ENCODE assay signal across 12 mouse cellular contexts in genomic region chr6:121066761-121067160, GRCm38 (mm10).
A peak's percentile ranks its signal among the peaks of the same experiment; 100 is the strongest.
DNase-seq lines count a peak whose midpoint lies in the region; ATAC-seq and TF ChIP-seq lines count a peak whose summit lies in the region.
"Had no signal": no experiment of that assay in that cellular context is flagged by ENCODE, and none has a peak within 500 bp of the region (broad histone marks: within the 10 kb centered on the region; RNA-seq: fewer than 3 reads in every experiment).

No protein-coding gene starts in this region.

- no peaks in the 10 kb centered on the region for H3K27me3 ChIP-seq in heart, embryonic 10.5 days (ENCODE audit: insufficient read depth, poor library complexity, severe bottlenecking)
- no peaks in the 10 kb centered on the region for H3K27me3 ChIP-seq in midbrain, embryonic 16.5 days (ENCODE audit: control insufficient read depth, insufficient read depth, low read depth, low read length)
- H3K27me3 ChIP-seq in midbrain, embryonic 14.5 days (ENCODE audit: control insufficient read depth, insufficient read depth, low read length), result no peaks in the 10 kb centered on the region
- no peaks in the 10 kb centered on the region for H3K27me3 ChIP-seq in stomach, postnatal 0 days (ENCODE audit: control insufficient read depth, insufficient read depth, low read length)
- H3K27me3 ChIP-seq: embryonic facial prominence, embryonic 13.5 days; liver, embryonic 15.5 days had no signal

- H3K27ac ChIP-seq in heart, embryonic 10.5 days, result peak overlapping the region; percentile 87
- H3K27ac ChIP-seq in midbrain, embryonic 16.5 days (ENCODE audit: low read length), result peak overlapping the region; percentile 99
- no peak overlapping the region for H3K27ac ChIP-seq in midbrain, embryonic 14.5 days (replicated peaks; ENCODE audit: low read depth, low read length)
- H3K27ac ChIP-seq in stomach, postnatal 0 days (replicated peaks), result peak overlapping the region; percentile 65; the same call in 1 of the 2 replicates
- H3K27ac ChIP-seq: embryonic facial prominence, embryonic 13.5 days; liver, embryonic 15.5 days had no signal

- no peak for DNase-seq in heart, embryonic 10.5 days (ENCODE audit: low spot score)
- no peak for DNase-seq in heart, adult 8-10 months (ENCODE audit: low spot score)
- no peak for DNase-seq in midbrain, embryonic 14.5 days
- DNase-seq in brain, adult 2 months (ENCODE audit: low read depth, low spot score), result peak; percentile 83
- DNase-seq in stomach, postnatal 0 days (ENCODE audit: low spot score), result no peak
- no peak for DNase-seq in layer of hippocampus, postnatal 25 days (ENCODE audit: extremely low spot score in 1 of 2, low spot score in 1 of 2)
- DNase-seq in layer of hippocampus, postnatal 14 days (ENCODE audit: low spot score in 2 of 2), result no peak
- DNase-seq: layer of hippocampus, postnatal 36 days; thymus, postnatal 25 days had no signal

- H3K4me2 ChIP-seq in midbrain, embryonic 16.5 days (ENCODE audit: low read length), result no peak overlapping the region
- no peak overlapping the region for H3K4me2 ChIP-seq in midbrain, embryonic 14.5 days (ENCODE audit: low read length)
- H3K4me2 ChIP-seq in stomach, postnatal 0 days (replicated peaks; ENCODE audit: low read depth), result no peak overlapping the region
- H3K4me2 ChIP-seq: embryonic facial prominence, embryonic 13.5 days; liver, embryonic 15.5 days had no signal

- no peak for ATAC-seq in midbrain, embryonic 16.5 days
- no peak for ATAC-seq in midbrain, embryonic 14.5 days (ENCODE audit: low FRiP score, low TSS enrichment)
- ATAC-seq in stomach, postnatal 0 days (ENCODE audit: low FRiP score, low TSS enrichment), result no peak

- TF ChIP-seq CTCF in stomach, postnatal 0 days (IDR thresholded peaks at IDR 0.05; ENCODE audit: low read depth), result no peak

- H3K4me1 ChIP-seq in heart, embryonic 10.5 days, result peaks cover 99% of the 10 kb centered on the region
- peaks cover 42% of the 10 kb centered on the region for H3K4me1 ChIP-seq in midbrain, embryonic 16.5 days (ENCODE audit: control insufficient read depth, insufficient read depth, low read length)
- peaks cover 33% of the 10 kb centered on the region for H3K4me1 ChIP-seq in midbrain, embryonic 14.5 days (ENCODE audit: control insufficient read depth, insufficient read depth, low read length)
- peaks cover 15% of the 10 kb centered on the region for H3K4me1 ChIP-seq in stomach, postnatal 0 days (replicated peaks; ENCODE audit: control insufficient read depth, insufficient read depth)

- no peak overlapping the region for H3K9ac ChIP-seq in midbrain, embryonic 16.5 days (ENCODE audit: low read depth, low read length)
- H3K9ac ChIP-seq in midbrain, embryonic 14.5 days (replicated peaks; ENCODE audit: low read length), result no peak overlapping the region
- no peak overlapping the region for H3K9ac ChIP-seq in stomach, postnatal 0 days (ENCODE audit: low read length)
- H3K9ac ChIP-seq: embryonic facial prominence, embryonic 13.5 days; liver, embryonic 15.5 days had no signal

- no peak for TF ChIP-seq EP300 in stomach, postnatal 0 days (optimal IDR thresholded peaks at IDR 0.05)

- 20% methylated on average over 6 of the region's 6 CpGs for WGBS in heart, embryonic 10.5 days
- 44% methylated on average over 6 of the region's 6 CpGs for WGBS in midbrain, embryonic 16.5 days
- WGBS in midbrain, embryonic 14.5 days, result 41% methylated on average over 6 of the region's 6 CpGs
- 37% methylated on average over 6 of the region's 6 CpGs for WGBS in stomach, postnatal 0 days

- H3K4me3 ChIP-seq in heart, embryonic 10.5 days, result peak overlapping the region; percentile 22; the same call in 1 of the 2 replicates
- H3K4me3 ChIP-seq in midbrain, embryonic 16.5 days (ENCODE audit: low read depth, low read length), result no peak overlapping the region
- no peak overlapping the region for H3K4me3 ChIP-seq in midbrain, embryonic 14.5 days (replicated peaks; ENCODE audit: low read depth, low read length)
- no peak overlapping the region for H3K4me3 ChIP-seq in stomach, postnatal 0 days (ENCODE audit: low read depth, low read length)
- H3K4me3 ChIP-seq: embryonic facial prominence, embryonic 13.5 days; liver, embryonic 15.5 days had no signal

- no peaks in the 10 kb centered on the region for H3K36me3 ChIP-seq in heart, embryonic 10.5 days
- no peaks in the 10 kb centered on the region for H3K36me3 ChIP-seq in midbrain, embryonic 16.5 days (ENCODE audit: control insufficient read depth, insufficient read depth, low read length)
- no peaks in the 10 kb centered on the region for H3K36me3 ChIP-seq in midbrain, embryonic 14.5 days (ENCODE audit: control insufficient read depth, insufficient read depth, low read length)
- no peaks in the 10 kb centered on the region for H3K36me3 ChIP-seq in stomach, postnatal 0 days (ENCODE audit: control insufficient read depth, insufficient read depth, low read length)
- H3K36me3 ChIP-seq: embryonic facial prominence, embryonic 13.5 days had no signal

- H3K9me3 ChIP-seq in heart, embryonic 10.5 days, result no peaks in the 10 kb centered on the region
- H3K9me3 ChIP-seq in midbrain, embryonic 16.5 days (replicated peaks; ENCODE audit: control insufficient read depth, low read length, poor library complexity, severe bottlenecking), result no peaks in the 10 kb centered on the region
- no peaks in the 10 kb centered on the region for H3K9me3 ChIP-seq in midbrain, embryonic 14.5 days (ENCODE audit: control insufficient read depth, low read length)
- H3K9me3 ChIP-seq in stomach, postnatal 0 days (ENCODE audit: control insufficient read depth, low read length), result no peaks in the 10 kb centered on the region
- H3K9me3 ChIP-seq: embryonic facial prominence, embryonic 13.5 days; liver, embryonic 15.5 days had no signal
